Mouse (Mus musculus): ENCODE data around the gene Lrmda. TPM values are rescaled to one million over a fixed set of nuclear protein-coding genes. Genes with fewer than 3 reads are reported as not detected.
A peak's percentile ranks its signal among the peaks of the same experiment; 100 is the strongest.

Lrmda gene
- polyA plus RNA-seq, 1 experiment from 2014 or later: 0.95 TPM

GRCm38 (mm10) chr14:21989291-21989913 is 30.1 kb upstream of the Lrmda start, which contains the start of gene Zfp503:
Zfp503 (minus strand) TSS chr14:21989601.
- Histone ChIP-seq H3K36me3 (ENCODE audit: control insufficient read depth, insufficient read depth, low read length) (no peaks in the 10 kb centered on the region), H3K9me3 (ENCODE audit: control insufficient read depth, low read length) (no peaks in the 10 kb centered on the region), H3K27me3 (ENCODE audit: control insufficient read depth, insufficient read depth, low read length) (peaks cover 73% of the 10 kb centered on the region), H3K9ac (ENCODE audit: low read length) (peak within 1 kb of the TSS; percentile 59), H3K27ac (replicated peaks in 1 of 2; ENCODE audit: control insufficient read depth in 1 of 2, insufficient read depth in 1 of 2, low read depth in 2 of 2, low read length in 2 of 2) (peak within 1 kb of the TSS; percentile 10 to 14; a peak in 3 of 4 replicates), H3K4me3 (ENCODE audit: control insufficient read depth in 1 of 2, insufficient read depth in 1 of 2, low read depth in 1 of 2, low read length in 2 of 2) (peak within 1 kb of the TSS; percentile 44 to 57), H3K4me1 (ENCODE audit: control insufficient read depth in 2 of 2, insufficient read depth in 2 of 2, low read length in 2 of 2) (peaks cover 17 to 42% of the 10 kb centered on the region in 2 experiments), H3K4me2 (ENCODE audit: low read length) (peak within 1 kb of the TSS; percentile 90)
- no peak for ATAC-seq (ENCODE audit: insufficient number of reproducible peaks, insufficient read depth, low FRiP score, low read depth)
- 2% methylated on average over 37 of the region's 37 CpGs for WGBS

- no peaks in the 10 kb centered on the region for H3K36me3 ChIP-seq (ENCODE audit: control insufficient read depth, insufficient read depth, low read length)
- WGBS: 13% methylated on average over 31 of the region's 31 CpGs
- H3K4me3 ChIP-seq (ENCODE audit: control insufficient read depth in 1 of 2, insufficient read depth in 1 of 2, low read depth in 1 of 2, low read length in 2 of 2): peak overlapping the region; percentile 11 to 57; a peak in 3 of 4 replicates
- peak overlapping the region; percentile 40; the same call in 1 of the 2 replicates for H3K9ac ChIP-seq (ENCODE audit: low read length)
- H3K4me1 ChIP-seq (ENCODE audit: control insufficient read depth in 2 of 2, insufficient read depth in 2 of 2, low read length in 2 of 2): peaks cover 19 to 42% of the 10 kb centered on the region in 2 experiments
- no peak overlapping the region for H3K27ac ChIP-seq (replicated peaks in 1 of 2; ENCODE audit: control insufficient read depth in 1 of 2, insufficient read depth in 1 of 2, low read depth in 2 of 2, low read length in 2 of 2)
- H3K27me3 ChIP-seq (ENCODE audit: control insufficient read depth, insufficient read depth, low read length): peaks cover 71% of the 10 kb centered on the region
- peak overlapping the region; percentile 90 for H3K4me2 ChIP-seq (ENCODE audit: low read length)
- H3K9me3 ChIP-seq (ENCODE audit: control insufficient read depth, low read length): no peaks in the 10 kb centered on the region
- ATAC-seq (ENCODE audit: insufficient number of reproducible peaks, insufficient read depth, low FRiP score, low read depth): no peak
Measured at GRCm38 (mm10) chr14:21990321-21991021, 29.0 kb upstream of the Lrmda start.

- peaks cover 17 to 45% of the 10 kb centered on the region in 2 experiments for H3K4me1 ChIP-seq (ENCODE audit: control insufficient read depth in 2 of 2, insufficient read depth in 2 of 2, low read length in 2 of 2)
- no peaks in the 10 kb centered on the region for H3K9me3 ChIP-seq (ENCODE audit: control insufficient read depth, low read length)
- peaks cover 77% of the 10 kb centered on the region for H3K27me3 ChIP-seq (ENCODE audit: control insufficient read depth, insufficient read depth, low read length)
- 10% methylated on average over 26 of the region's 26 CpGs for WGBS
- H3K36me3 ChIP-seq (ENCODE audit: control insufficient read depth, insufficient read depth, low read length): no peaks in the 10 kb centered on the region
- peak overlapping the region; percentile 15 to 57 for H3K4me3 ChIP-seq (ENCODE audit: control insufficient read depth in 1 of 2, insufficient read depth in 1 of 2, low read depth in 1 of 2, low read length in 2 of 2)
- ATAC-seq (ENCODE audit: insufficient number of reproducible peaks, insufficient read depth, low FRiP score, low read depth): no peak
- peak overlapping the region; percentile 34; the same call in 1 of the 2 replicates for H3K9ac ChIP-seq (ENCODE audit: low read length)
- no peak overlapping the region for H3K27ac ChIP-seq (replicated peaks in 1 of 2; ENCODE audit: control insufficient read depth in 1 of 2, insufficient read depth in 1 of 2, low read depth in 2 of 2, low read length in 2 of 2)
- H3K4me2 ChIP-seq (ENCODE audit: low read length): peak overlapping the region; percentile 90
Measured at GRCm38 (mm10) chr14:21991251-21991780, 28.2 kb upstream of the Lrmda start.

GRCm38 (mm10) chr14:21991856-21992255 is 27.7 kb upstream of the Lrmda start:
- no peak for ATAC-seq (ENCODE audit: insufficient number of reproducible peaks, insufficient read depth, low FRiP score, low read depth)
- Histone ChIP-seq H3K9me3 (ENCODE audit: control insufficient read depth, low read length) (no peaks in the 10 kb centered on the region), H3K27me3 (ENCODE audit: control insufficient read depth, insufficient read depth, low read length) (peaks cover 82% of the 10 kb centered on the region), H3K4me1 (ENCODE audit: control insufficient read depth in 2 of 2, insufficient read depth in 2 of 2, low read length in 2 of 2) (peaks cover 17 to 44% of the 10 kb centered on the region in 2 experiments), H3K9ac (ENCODE audit: low read length) (no peak overlapping the region), H3K27ac (replicated peaks in 1 of 2; ENCODE audit: control insufficient read depth in 1 of 2, insufficient read depth in 1 of 2, low read depth in 2 of 2, low read length in 2 of 2) (no peak overlapping the region), H3K4me3 (ENCODE audit: control insufficient read depth in 1 of 2, insufficient read depth in 1 of 2, low read depth in 1 of 2, low read length in 2 of 2) (no peak overlapping the region), H3K4me2 (ENCODE audit: low read length) (no peak overlapping the region), H3K36me3 (ENCODE audit: control insufficient read depth, insufficient read depth, low read length) (no peaks in the 10 kb centered on the region)
- WGBS: 37% methylated on average over 5 of the region's 5 CpGs

GRCm38 (mm10) chr14:21992321-21992885 is 27.1 kb upstream of the Lrmda start:
- Histone ChIP-seq H3K4me3 (ENCODE audit: control insufficient read depth in 1 of 2, insufficient read depth in 1 of 2, low read depth in 1 of 2, low read length in 2 of 2) (no peak overlapping the region), H3K27ac (replicated peaks in 1 of 2; ENCODE audit: control insufficient read depth in 1 of 2, insufficient read depth in 1 of 2, low read depth in 2 of 2, low read length in 2 of 2) (no peak overlapping the region), H3K9ac (ENCODE audit: low read length) (no peak overlapping the region), H3K4me1 (ENCODE audit: control insufficient read depth in 2 of 2, insufficient read depth in 2 of 2, low read length in 2 of 2) (peaks cover 15 to 41% of the 10 kb centered on the region in 2 experiments), H3K27me3 (ENCODE audit: control insufficient read depth, insufficient read depth, low read length) (peaks cover 82% of the 10 kb centered on the region), H3K4me2 (ENCODE audit: low read length) (no peak overlapping the region), H3K36me3 (ENCODE audit: control insufficient read depth, insufficient read depth, low read length) (no peaks in the 10 kb centered on the region), H3K9me3 (ENCODE audit: control insufficient read depth, low read length) (no peaks in the 10 kb centered on the region)
- WGBS: 64% methylated on average over 4 of the region's 4 CpGs
- ATAC-seq (ENCODE audit: insufficient number of reproducible peaks, insufficient read depth, low FRiP score, low read depth): no peak

GRCm38 (mm10) chr14:21993251-21994060 is 26.1 kb upstream of the Lrmda start:
- peaks cover 81% of the 10 kb centered on the region for H3K27me3 ChIP-seq (ENCODE audit: control insufficient read depth, insufficient read depth, low read length)
- H3K4me3 ChIP-seq (ENCODE audit: control insufficient read depth in 1 of 2, insufficient read depth in 1 of 2, low read depth in 1 of 2, low read length in 2 of 2): peak overlapping the region; percentile 9 to 57; a peak in 2 of 4 replicates
- peaks cover 15 to 41% of the 10 kb centered on the region in 2 experiments for H3K4me1 ChIP-seq (ENCODE audit: control insufficient read depth in 2 of 2, insufficient read depth in 2 of 2, low read length in 2 of 2)
- no peak overlapping the region; the same call in 1 of the 2 replicates for H3K9ac ChIP-seq (ENCODE audit: low read length)
- H3K4me2 ChIP-seq (ENCODE audit: low read length): peak overlapping the region; percentile 93
- H3K36me3 ChIP-seq (ENCODE audit: control insufficient read depth, insufficient read depth, low read length): no peaks in the 10 kb centered on the region
- no peaks in the 10 kb centered on the region for H3K9me3 ChIP-seq (ENCODE audit: control insufficient read depth, low read length)
- 44% methylated on average over 14 of the region's 14 CpGs for WGBS
- no peak for ATAC-seq (ENCODE audit: insufficient number of reproducible peaks, insufficient read depth, low FRiP score, low read depth)
- no peak overlapping the region for H3K27ac ChIP-seq (replicated peaks in 1 of 2; ENCODE audit: control insufficient read depth in 1 of 2, insufficient read depth in 1 of 2, low read depth in 2 of 2, low read length in 2 of 2)

Measured in heart, embryonic 14.5 days (tissue).